Mouse (Mus musculus) MEL (cell line): ENCODE data around the gene Ccr4.

Source experiments
- ELF1 ChIP-seq: IDR thresholded peaks from 2 replicates; pipeline ENCODE4 v1.6.1; 2014; ENCODE audit warnings: low read depth, mild to moderate bottlenecking, inconsistent platforms, low read length, improper control_type of control experiment, moderate library complexity
- MAFK ChIP-seq: IDR thresholded peaks from 2 replicates; pipeline ENCODE4 v1.6.1; 2011; ENCODE audit warnings: low read depth, mild to moderate bottlenecking, low read length, improper control_type of control experiment, borderline replicate concordance
- MAX ChIP-seq: IDR thresholded peaks from 2 replicates; pipeline ENCODE4 v1.6.1; 2011; ENCODE audit warnings: low read length, improper control_type of control experiment
- MEF2A ChIP-seq: IDR thresholded peaks from 2 replicates; pipeline ENCODE4 v1.6.1; 2014; ENCODE audit warnings: low read depth, mild to moderate bottlenecking, inconsistent platforms, low read length, improper control_type of control experiment; ENCODE audit not compliant: poor library complexity, insufficient replicate concordance, severe bottlenecking; ENCODE audit errors: extremely low read depth
- MYC ChIP-seq: IDR thresholded peaks from 2 replicates; pipeline ENCODE4 v1.6.1; 2011; ENCODE audit warnings: low read depth, mild to moderate bottlenecking, low read length, improper control_type of control experiment, moderate library complexity
- POLR2A ChIP-seq, 2 experiments: IDR thresholded peaks; 2 replicates each; pipeline ENCODE4 v1.6.1; 2011 to 2012; ENCODE audit warnings: low read length in 2 of 2, mild to moderate bottlenecking in 2 of 2, control low read depth in 1 of 2, improper control_type of control experiment in 1 of 2, low read depth in 1 of 2, moderate library complexity in 1 of 2; ENCODE audit not compliant: control insufficient read depth in 1 of 2, insufficient read depth in 1 of 2, poor library complexity in 1 of 2
- TCF12 ChIP-seq: IDR thresholded peaks from 2 replicates; pipeline ENCODE4 v1.6.1; 2014; ENCODE audit warnings: low read depth, mild to moderate bottlenecking, inconsistent platforms, low read length, improper control_type of control experiment, moderate library complexity

DNA sequence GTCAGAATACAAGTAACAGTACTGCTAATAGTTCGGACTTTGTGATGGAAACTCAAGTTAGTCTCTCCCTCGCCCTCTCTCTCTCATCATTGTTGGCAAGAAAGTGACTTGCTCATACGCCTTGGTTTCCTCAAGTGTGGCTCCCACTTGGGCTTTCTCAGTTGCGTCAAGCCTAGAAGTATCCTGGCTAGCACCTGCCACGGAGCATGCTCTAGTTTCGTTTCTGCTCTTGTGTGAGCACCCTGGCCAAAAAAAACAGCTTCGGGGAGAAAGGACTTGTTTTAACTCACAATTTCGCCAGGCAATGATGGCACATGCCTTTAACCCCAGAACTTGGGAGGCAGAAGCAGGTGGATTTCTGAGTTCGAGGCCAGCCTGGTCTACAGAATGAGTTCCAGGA, 27.7 kb downstream of the Ccr4 start:
- no peak for TF ChIP-seq POLR2A (IDR thresholded peaks at IDR 0.05; ENCODE audit: control insufficient read depth in 1 of 2, insufficient read depth in 1 of 2, low read depth in 1 of 2, low read length in 2 of 2, poor library complexity in 1 of 2)
- TF ChIP-seq MYC: no peak
- no peak for TF ChIP-seq MAX
- TF ChIP-seq MAFK: no peak
- no peak for TF ChIP-seq MEF2A
- no peak for TF ChIP-seq TCF12
- no peak for TF ChIP-seq ELF1
